Mouse (Mus musculus): Measurements from ENCODE around the gene Gm5089.

GRCm38 (mm10) chr14:122474041-122474890 lies 23.4 kb upstream of the Gm5089 start:
- TF ChIP-seq CTCF (IDR thresholded peaks at IDR 0.05; ENCODE audit: borderline replicate concordance, control insufficient read depth, extremely low read depth, insufficient read depth, low read length, poor library complexity) = no peak
- no peak for TF ChIP-seq POLR2A (IDR thresholded peaks at IDR 0.05; ENCODE audit: control insufficient read depth, extremely low read depth, insufficient read depth, low read length, poor library complexity)
